Mouse (Mus musculus): ENCODE data around the gene Lnx1. TPM values are rescaled to one million over a fixed set of nuclear protein-coding genes. Genes with fewer than 3 reads are reported as not detected.

Lnx1 gene
- total RNA-seq, 2 experiments from 2014 or later: 8.2 to 10.1 TPM

- DNase-seq: no peak
- intact Hi-C loops (cut with DNase I): no loop called here
Measured at GRCm38 (mm10) chr5:74657930-74658329, 44.8 kb downstream of the Lnx1 start.

GRCm38 (mm10) chr5:74656410-74656809 lies 46.3 kb downstream of the Lnx1 start:
- intact Hi-C loops (cut with DNase I): no loop called here
- DNase-seq: no peak

- DNase-seq: no peak
- intact Hi-C loops (cut with DNase I): no loop called here
Measured at GRCm38 (mm10) chr5:74654527-74654926, 48.2 kb downstream of the Lnx1 start.

GRCm38 (mm10) chr5:74653766-74654165 lies 48.9 kb downstream of the Lnx1 start:
- intact Hi-C loops (cut with DNase I): no loop called here
- DNase-seq: no peak

GRCm38 (mm10) chr5:74649122-74649521 lies 53.6 kb downstream of the Lnx1 start:
- intact Hi-C loops (cut with DNase I): no loop called here
- DNase-seq: no peak

GRCm38 (mm10) chr5:74648216-74648615 lies 54.5 kb downstream of the Lnx1 start:
- intact Hi-C loops (cut with DNase I): no loop called here

GRCm38 (mm10) chr5:74647584-74647984 lies 55.1 kb downstream of the Lnx1 start:
- intact Hi-C loops (cut with DNase I): no loop called here
- no peak for DNase-seq

More at GRCm38 (mm10) chr5:74648216-74648615, 54.5 kb downstream of the Lnx1 start:
- no peak for DNase-seq

DNA sequence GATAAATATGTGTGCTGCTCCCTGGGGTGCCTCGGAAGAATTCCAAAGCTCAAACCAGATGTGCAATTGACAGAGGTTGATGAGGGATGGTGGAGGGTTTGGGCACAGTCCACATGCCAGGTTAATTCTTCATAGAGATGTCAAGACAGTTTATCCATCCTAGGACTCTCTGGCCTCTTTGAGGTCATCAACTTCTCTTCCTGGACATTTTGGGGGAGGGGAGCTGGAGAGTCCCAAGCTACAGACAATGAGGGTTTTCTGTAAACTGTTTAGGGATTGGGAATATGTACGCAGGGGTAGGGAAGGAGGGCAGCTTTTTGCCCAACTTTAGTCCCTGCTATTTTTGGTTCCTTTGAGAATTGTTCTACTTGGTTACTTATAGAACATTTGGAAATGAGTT lies 60.4 kb downstream of the Lnx1 start:
- no peak for DNase-seq
- intact Hi-C loops (cut with DNase I): loop anchor here (5.0 kb wide), 3 partner anchors 35 to 515 kb away; no protein-coding TSS in a partner anchor

DNA sequence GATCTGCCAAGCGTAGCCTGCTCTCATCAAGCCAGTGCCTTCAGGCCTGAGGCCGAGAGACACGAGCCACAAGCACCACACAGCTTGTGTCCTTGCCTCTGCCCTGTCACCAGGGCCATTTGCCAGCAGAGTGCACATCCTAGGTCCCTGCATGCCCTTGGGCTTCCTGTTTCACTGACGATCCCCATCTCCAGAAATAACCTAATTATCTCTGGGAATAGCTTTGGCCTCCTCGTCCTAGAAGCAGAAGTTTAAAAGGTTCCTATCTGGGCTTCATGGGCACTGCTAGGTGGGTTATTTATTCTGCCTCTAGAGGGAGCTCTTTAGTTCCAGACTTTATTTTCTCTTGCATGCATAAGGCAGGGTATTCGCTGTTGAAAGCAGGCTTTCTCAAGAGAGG lies 61.7 kb downstream of the Lnx1 start:
- peak; percentile 41 to 59 for DNase-seq
- intact Hi-C loops (cut with DNase I): loop anchor here (1.0 to 5.0 kb wide), 6 partner anchors 36 to 516 kb away; partner anchors contain the start of gene Lnx1

- DNase-seq: no peak
- intact Hi-C loops (cut with DNase I): loop anchor here (2.0 to 5.0 kb wide), 5 partner anchors 37 to 517 kb away; partner anchors contain the start of gene Lnx1
Measured at GRCm38 (mm10) chr5:74640504-74640903, 62.2 kb downstream of the Lnx1 start.

- no peak for DNase-seq
- intact Hi-C loops (cut with DNase I): loop anchor here (5.0 kb wide), 1 partner anchor 303 kb away; no protein-coding TSS in a partner anchor
Measured at GRCm38 (mm10) chr5:74639516-74639915, 63.2 kb downstream of the Lnx1 start.

DNA sequence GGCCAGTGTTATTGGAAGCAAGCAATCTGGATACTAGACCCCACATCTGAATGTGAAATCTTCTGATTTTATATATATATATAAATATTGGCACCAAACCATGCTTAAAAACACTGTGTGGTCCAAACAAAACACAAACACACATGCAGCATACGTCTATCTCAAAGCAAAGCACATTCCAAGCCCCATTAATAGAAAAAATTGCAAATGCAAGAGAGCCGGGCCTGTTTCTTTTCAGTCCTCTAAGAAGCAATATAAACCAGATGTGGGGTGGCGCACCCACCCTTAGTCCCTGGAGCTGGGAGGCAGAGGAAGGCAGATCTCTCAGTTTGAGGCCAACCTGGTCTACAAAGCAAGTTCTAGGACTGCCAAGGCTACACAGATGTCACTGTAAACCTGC lies 68.3 kb downstream of the Lnx1 start:
- no peak for DNase-seq
- intact Hi-C loops (cut with DNase I): no loop called here

GRCm38 (mm10) chr5:74633453-74633852 lies 69.3 kb downstream of the Lnx1 start:
- intact Hi-C loops (cut with DNase I): no loop called here
- no peak for DNase-seq

GRCm38 (mm10) chr5:74632369-74633114 lies 70.2 kb downstream of the Lnx1 start:
- DNase-seq: peak in 1 of 2 experiments; percentile 18
- intact Hi-C loops (cut with DNase I): no loop called here

DNA sequence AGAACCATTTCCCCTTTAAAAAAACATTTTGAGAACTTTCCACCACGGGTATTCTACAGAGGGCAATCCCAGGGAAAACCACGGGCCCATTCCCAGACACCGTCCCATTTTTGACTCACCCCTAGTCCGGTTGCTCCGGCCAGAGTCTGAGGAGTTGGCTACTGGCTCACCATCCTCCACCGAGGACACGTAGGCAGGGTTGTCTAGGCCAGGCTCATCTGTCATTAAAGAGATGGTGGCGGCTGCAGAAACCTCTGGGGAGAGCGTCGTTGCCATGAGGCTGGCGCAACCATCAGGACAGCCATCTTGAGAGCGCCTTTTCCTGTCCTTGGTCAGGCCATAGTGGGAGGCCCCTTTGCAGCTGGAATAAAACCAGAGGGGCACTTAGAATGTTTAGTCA lies 74.7 kb downstream of the Lnx1 start:
- intact Hi-C loops (cut with DNase I): no loop called here
- DNase-seq: no peak

- no peak for DNase-seq
- intact Hi-C loops (cut with DNase I): loop anchor here (5.0 kb wide), 2 partner anchors 312 to 528 kb away; partner anchors contain the start of gene Pdgfra
Measured at GRCm38 (mm10) chr5:74624385-74624784, 78.3 kb downstream of the Lnx1 start.

- DNase-seq: no peak
- intact Hi-C loops (cut with DNase I): loop anchor here (5.0 kb wide), 2 partner anchors 311 to 529 kb away; partner anchors contain the start of gene Pdgfra
Measured at GRCm38 (mm10) chr5:74623316-74624000, 79.3 kb downstream of the Lnx1 start.

DNA sequence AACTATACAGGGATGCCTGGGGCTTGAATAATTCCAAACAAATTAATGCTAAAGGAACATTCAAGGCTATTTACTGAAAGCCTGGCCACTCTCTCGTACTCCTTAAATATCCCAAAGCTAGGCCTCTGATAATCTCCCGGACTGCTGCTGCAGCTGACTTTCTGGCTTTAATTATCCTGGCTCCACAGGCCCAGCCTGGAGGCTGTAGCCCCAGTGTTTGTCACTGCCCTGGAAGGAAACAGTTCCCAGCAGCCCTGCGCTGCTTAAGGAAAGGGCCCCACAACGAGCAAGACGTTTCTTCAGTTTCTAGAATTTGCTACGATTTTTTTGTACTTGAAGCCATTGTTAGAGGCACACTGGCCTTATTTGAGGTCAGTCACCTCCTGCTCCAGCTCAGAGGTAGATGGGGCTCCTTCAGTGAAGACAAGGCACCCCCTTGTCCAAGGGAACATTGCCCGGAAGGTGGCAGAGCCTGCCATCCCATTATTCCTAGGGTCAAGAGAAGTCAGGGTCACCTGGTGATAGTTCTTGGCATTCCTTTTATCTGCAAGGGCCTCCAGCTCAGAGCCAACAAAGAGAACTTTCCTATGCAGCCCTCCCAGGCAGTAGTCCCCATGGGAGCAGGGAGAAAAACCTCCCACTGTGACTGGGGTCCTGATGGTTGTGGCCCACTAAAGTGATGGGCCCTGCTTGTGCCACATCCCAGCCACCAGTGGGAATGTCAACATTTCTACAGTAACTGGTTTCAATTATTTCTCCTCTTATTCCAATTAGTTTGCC lies 80.8 kb downstream of the Lnx1 start:
- intact Hi-C loops (cut with DNase I): loop anchor here (5.0 kb wide), 2 partner anchors 310 to 530 kb away; partner anchors contain the start of gene Pdgfra
- DNase-seq: no peak

DNA sequence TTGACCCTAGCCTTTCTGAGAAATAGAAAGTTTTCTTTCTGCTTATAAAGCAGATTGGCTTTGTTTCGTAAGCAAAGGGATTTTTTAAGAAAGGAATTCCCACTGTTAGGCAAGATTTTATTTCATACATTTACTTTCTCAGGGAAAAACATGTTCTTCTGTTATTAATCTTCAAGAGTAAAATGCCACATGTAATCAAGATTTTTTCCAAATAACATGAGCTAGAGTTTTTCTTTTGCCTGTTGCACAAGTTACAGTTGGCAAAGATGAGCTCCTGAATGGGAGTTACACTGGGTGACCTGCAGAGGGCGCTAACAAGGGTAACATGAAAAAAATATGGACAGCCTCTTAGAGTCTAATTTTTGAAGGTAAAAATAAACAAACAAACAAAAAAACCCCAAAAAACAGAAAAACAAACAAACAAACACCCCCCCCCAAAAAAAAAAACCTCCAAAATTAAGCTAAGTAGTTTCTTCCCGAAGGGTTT lies 84.1 kb downstream of the Lnx1 start:
- DNase-seq: peak; percentile 46 to 58
- intact Hi-C loops (cut with DNase I): no loop called here

DNA sequence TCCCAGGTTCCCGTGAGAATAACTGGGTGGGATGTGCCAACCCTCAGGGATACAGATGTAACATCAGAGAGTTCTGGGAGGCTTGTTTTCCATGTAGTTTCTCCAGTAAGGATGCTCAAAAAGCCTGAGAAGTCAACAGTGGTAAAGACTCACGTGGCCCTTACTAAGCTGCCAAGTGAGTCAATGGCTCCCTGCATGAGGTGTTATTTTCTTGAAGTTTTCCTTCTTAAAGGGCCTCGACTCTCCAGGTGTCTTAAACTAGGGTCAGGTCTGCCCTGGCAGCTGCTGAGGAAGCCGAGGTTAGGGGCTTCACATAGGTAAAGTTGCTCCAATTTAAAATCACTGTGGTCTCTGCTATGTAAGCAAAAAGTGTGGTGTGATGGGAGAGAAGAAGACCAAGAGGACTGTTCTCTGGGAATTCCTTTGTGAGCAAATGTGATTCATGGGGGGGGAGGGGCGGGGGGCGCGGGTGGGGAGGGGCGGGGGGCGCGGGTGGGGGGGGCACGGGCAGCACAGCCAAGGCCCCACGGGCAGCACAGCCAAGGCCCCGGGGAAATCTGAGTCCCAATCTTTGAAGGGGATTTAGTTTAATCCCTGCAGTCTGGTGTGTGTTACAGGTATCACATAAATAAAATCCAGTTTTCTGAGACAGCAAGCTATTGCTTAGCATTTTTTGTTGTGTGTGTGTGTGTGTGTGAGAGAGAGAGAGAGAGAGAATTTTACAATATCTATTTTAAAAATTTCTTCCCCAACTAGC lies 84.7 kb downstream of the Lnx1 start:
- intact Hi-C loops (cut with DNase I): no loop called here
- no peak for DNase-seq

Data from heart, postnatal 36 days (tissue).